Mouse (Mus musculus) limb, embryonic 10.5 days (tissue): ENCODE data around the gene Igsf11. TPM values are rescaled to one million over a fixed set of nuclear protein-coding genes. Genes with fewer than 3 reads are reported as not detected.
A peak's percentile ranks its signal among the peaks of the same experiment; 100 is the strongest.

Experiments
- DNase-seq: peaks from one replicate; pipeline ENCODE4 v3.0.0-alpha.2; 2017; ENCODE audit warnings: low spot score
- H3K27ac ChIP-seq: fragments of 300-500 bp; sonication (generic); 2 replicates; pipeline ENCODE4 v1.5.1; 2016; ENCODE audit warnings: mild to moderate bottlenecking
- H3K27me3 ChIP-seq: fragments of 300-500 bp; sonication (generic); 2 replicates; pipeline ENCODE4 v1.6.1; 2016; ENCODE audit warnings: low read depth, mild to moderate bottlenecking; ENCODE audit not compliant: poor library complexity, severe bottlenecking
- H3K36me3 ChIP-seq: fragments of 300-500 bp; sonication (generic); 2 replicates; pipeline ENCODE4 v1.6.1; 2016; ENCODE audit warnings: mild to moderate bottlenecking, moderate library complexity
- H3K4me1 ChIP-seq: fragments of 300-500 bp; sonication (generic); 2 replicates; pipeline ENCODE4 v1.6.1; 2016
- H3K4me3 ChIP-seq: fragments of 300-500 bp; sonication (generic); 2 replicates; pipeline ENCODE4 v1.5.1; 2016; ENCODE audit warnings: mild to moderate bottlenecking, moderate library complexity
- H3K9me3 ChIP-seq: fragments of 300-500 bp; sonication (generic); replicated peaks from 2 replicates; pipeline ENCODE4 v1.6.1; 2016; ENCODE audit warnings: mild to moderate bottlenecking
- WGBS: fragments of 180-500 bp; shearing (Covaris S2); methylation state at CpG from one replicate; pipeline ENCODE4 v1.1.7; 2016; 5-methylcytosine and 5-hydroxymethylcytosine counted together
- polyA plus RNA-seq: library from polyadenylated mRNA; unstranded; fragments of >200 nt; fragmentation: Nextera tagmentation; extraction: Ambion mirVana; gene quantifications from 2 replicates; pipeline ENCODE4 v1.2.1, GENCODE M21; 2016

The Igsf11 gene
- 0.15 and 0.56 TPM in 2 replicates for polyA plus RNA-seq

DNA sequence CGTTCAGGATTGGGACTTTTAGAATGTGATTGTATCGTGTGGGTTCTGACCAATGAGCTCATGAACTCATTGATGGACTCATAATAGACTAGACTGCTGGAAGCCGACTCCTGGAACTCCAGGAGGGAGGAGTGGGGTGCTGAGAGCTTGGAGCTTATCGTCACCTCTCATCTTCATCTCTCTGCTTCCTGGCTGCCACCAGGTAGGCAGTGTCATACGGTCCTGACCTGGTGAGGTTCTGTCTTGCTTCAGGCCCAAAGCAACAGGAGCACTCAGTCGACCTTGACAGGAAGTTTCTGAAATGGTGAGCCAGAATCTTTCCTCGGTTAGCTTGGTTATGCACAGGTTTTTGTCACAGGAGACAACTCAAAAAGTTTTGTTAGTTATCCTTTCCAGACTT is at the start of gene Igsf11:
TSS of gene Igsf11 (plus strand) at position 301 of the 400 bp plus-strand sequence.
- H3K36me3 ChIP-seq: no peaks in the 10 kb centered on the region
- no peak for DNase-seq
- no peaks in the 10 kb centered on the region for H3K9me3 ChIP-seq
- 84% methylated on average over 7 of the region's 7 CpGs for WGBS
- no peak within 1 kb of the TSS for H3K4me3 ChIP-seq
- H3K4me1 ChIP-seq: no peaks in the 10 kb centered on the region
- no peak within 1 kb of the TSS for H3K27ac ChIP-seq
- H3K27me3 ChIP-seq: no peaks in the 10 kb centered on the region

DNA sequence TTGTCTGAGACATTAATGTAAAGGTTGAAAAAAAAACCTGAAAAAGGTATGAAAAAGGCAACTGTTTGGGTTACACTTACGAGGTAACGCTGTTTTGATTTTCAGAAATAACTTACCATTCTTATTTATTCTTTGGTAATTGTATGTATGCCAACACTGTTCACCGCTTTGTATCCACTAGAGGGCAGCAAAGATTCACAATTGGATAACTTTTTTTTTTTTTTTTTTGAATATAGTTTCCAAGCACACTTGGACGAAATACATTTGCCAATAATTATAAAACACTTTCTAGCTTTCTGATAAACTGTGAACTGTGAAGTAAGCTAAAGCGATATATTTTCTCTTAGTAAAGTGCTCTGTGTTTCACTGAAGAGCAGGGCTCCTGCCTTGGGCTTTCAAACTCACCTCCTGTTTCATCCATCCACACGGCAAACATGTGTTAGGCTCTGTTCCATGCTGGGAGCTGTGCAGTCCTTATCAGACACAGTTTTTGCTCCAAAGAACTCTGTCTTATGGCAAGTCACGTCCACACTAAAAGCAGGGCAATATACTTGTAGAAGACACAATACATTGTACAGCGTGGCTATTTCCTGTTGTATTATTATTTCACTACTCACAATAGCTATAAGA is 34.2 kb upstream of the Igsf11 start:
- H3K27ac ChIP-seq: no peak overlapping the region
- H3K4me3 ChIP-seq: no peak overlapping the region
- H3K4me1 ChIP-seq: no peaks in the 10 kb centered on the region
- no peaks in the 10 kb centered on the region for H3K36me3 ChIP-seq
- no peak for DNase-seq
- no peaks in the 10 kb centered on the region for H3K9me3 ChIP-seq
- no peaks in the 10 kb centered on the region for H3K27me3 ChIP-seq
- 40% methylated on average over 8 of the region's 8 CpGs for WGBS

DNA sequence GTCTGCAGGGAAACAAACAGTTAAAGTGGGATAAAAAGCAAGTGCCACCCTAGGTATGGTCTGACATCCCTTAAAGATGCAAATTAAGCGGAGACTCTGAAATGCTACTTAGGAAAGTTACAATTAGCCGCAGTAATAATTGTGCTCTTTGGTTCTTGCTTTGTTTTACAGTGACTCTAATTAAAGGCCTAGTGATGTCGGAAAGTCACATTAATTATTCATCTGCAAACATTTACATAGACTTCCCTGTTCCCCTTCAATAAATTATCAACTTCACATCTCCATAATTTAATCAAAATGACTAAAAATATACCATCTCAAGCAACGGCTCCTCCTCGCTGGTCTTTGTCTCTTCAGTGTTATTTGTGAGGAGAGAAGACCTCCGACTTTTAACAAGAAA is 31.9 kb upstream of the Igsf11 start:
- H3K27me3 ChIP-seq: no peaks in the 10 kb centered on the region
- WGBS: 74% methylated on average over 6 of the region's 6 CpGs
- H3K4me1 ChIP-seq: no peaks in the 10 kb centered on the region
- H3K27ac ChIP-seq: no peak overlapping the region
- DNase-seq: no peak
- no peaks in the 10 kb centered on the region for H3K36me3 ChIP-seq
- no peak overlapping the region for H3K4me3 ChIP-seq
- no peaks in the 10 kb centered on the region for H3K9me3 ChIP-seq

DNA sequence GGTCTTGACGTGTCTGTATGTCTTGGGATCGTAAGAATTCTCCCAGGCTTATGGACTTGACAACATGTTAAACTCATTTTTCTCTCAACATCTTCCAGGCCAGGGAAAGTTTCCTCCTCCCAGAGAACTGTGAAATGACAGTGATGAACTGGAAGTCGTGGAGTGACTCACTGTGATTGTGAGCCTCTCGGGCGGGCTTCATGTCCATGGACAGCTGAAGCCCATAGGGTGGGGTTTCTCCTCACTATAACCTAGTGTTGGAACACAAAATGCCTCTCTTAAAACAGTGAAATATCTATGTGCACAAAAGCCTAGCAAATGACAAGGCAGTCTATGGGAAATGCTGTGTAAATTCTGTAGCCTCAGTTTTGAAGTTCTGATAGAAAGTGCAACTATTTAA is 28.1 kb upstream of the Igsf11 start:
- Histone ChIP-seq H3K4me3 (no peak overlapping the region), H3K36me3 (no peaks in the 10 kb centered on the region), H3K9me3 (no peaks in the 10 kb centered on the region), H3K27ac (no peak overlapping the region), H3K27me3 (no peaks in the 10 kb centered on the region), H3K4me1 (no peaks in the 10 kb centered on the region)
- 89% methylated on average over 5 of the region's 5 CpGs for WGBS
- no peak for DNase-seq

DNA sequence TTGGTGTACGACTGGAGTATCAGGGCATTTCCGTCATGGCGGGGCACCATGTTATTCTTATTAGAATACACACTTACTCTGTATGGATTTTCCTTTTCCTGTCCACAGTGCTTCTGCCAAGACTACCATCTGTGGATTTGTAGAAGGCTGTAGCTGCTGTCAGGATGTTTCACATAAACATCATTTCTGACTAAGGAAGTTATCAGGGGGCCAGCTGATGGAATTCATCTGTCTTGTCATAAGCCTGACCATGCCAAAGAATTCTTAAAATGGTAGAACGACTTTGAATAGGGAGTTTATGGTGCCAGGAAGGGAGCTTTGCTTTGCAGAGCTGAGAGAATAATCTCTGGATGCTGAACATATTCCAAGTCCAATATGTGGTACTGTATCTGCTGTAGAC is 19.2 kb upstream of the Igsf11 start:
- 95% methylated on average over 4 of the region's 4 CpGs for WGBS
- Histone ChIP-seq H3K4me1 (no peaks in the 10 kb centered on the region), H3K27me3 (no peaks in the 10 kb centered on the region), H3K9me3 (no peaks in the 10 kb centered on the region), H3K36me3 (no peaks in the 10 kb centered on the region), H3K4me3 (no peak overlapping the region), H3K27ac (no peak overlapping the region)
- DNase-seq: no peak

DNA sequence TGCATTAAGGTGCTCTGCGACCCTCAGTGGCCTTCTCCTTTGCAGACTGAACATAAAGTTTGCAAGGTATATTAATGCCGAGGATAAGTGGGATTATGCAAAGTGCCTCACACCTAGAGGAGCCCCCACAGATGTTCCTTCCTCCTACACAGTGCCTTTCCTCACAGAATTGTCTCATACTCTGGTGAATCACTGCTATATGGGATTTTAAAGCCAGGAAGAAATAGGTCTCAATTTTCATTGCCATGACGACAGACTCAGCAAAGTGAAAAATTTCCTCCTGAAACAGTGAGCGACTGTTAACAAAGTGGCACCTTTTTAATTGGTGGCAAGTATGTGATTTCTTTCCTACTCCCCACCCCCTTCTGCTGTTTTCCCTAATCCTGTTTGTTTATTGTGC is 18.0 kb upstream of the Igsf11 start:
- no peak overlapping the region for H3K4me3 ChIP-seq
- H3K27me3 ChIP-seq: no peaks in the 10 kb centered on the region
- no peak for DNase-seq
- 41% methylated on average over 4 of the region's 4 CpGs for WGBS
- no peaks in the 10 kb centered on the region for H3K4me1 ChIP-seq
- no peaks in the 10 kb centered on the region for H3K9me3 ChIP-seq
- H3K27ac ChIP-seq: no peak overlapping the region
- no peaks in the 10 kb centered on the region for H3K36me3 ChIP-seq

DNA sequence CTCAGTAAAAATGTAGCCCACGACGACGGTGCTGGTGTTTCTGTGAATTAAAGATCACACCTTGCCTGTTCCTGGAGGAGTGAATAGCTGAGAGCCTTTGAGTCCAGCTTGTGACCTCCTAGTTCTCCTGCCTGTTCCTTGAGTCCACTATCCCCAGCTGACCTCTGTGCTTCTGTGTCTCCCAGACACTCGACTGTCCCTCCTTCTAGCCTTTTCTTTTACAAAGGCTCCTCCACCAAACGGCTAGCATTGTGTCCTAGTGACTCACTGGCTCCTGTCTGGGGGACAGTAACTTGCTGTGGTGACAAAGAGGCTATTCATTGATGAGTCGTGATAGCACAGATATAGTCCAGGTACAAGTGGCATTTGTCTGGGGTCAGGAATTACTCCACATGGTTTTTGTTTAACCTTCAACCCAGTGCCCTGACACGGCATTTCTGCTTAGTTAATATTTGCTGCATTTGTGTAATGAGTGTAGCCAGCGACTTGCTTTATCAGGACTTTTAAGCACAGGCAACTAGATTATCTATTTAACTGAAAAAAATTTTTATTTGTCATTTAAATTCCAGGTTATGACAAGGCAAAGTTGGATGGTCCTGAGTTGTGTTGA is 6.5 kb downstream of the Igsf11 start:
- no peaks in the 10 kb centered on the region for H3K4me1 ChIP-seq
- DNase-seq: no peak
- no peaks in the 10 kb centered on the region for H3K9me3 ChIP-seq
- no peaks in the 10 kb centered on the region for H3K36me3 ChIP-seq
- 46% methylated on average over 8 of the region's 8 CpGs for WGBS
- H3K27ac ChIP-seq: no peak overlapping the region
- peaks cover 18% of the 10 kb centered on the region for H3K27me3 ChIP-seq
- H3K4me3 ChIP-seq: no peak overlapping the region

DNA sequence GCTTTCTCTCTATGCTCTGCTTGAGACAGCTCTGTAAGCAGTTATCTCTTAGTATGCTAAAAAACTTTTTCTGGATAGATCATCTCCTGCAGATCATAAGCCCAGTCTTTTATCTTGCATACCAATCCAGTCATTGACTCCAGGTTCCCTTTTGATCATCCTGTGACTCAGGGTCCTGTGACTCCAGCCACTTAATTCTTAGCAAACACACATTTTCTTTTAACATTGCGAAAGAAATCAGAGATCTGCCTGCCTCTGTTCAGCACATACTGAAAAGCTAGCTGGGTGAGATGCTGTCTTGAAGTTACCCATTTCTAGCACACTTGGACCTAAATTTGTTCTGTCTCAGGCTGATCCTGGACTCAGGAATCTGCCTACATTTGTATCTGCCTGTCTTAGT is 7.6 kb downstream of the Igsf11 start:
- 82% methylated on average over 1 of the region's 1 CpGs for WGBS
- no peak overlapping the region for H3K27ac ChIP-seq
- H3K27me3 ChIP-seq: peaks cover 29% of the 10 kb centered on the region
- DNase-seq: no peak
- H3K9me3 ChIP-seq: no peaks in the 10 kb centered on the region
- no peak overlapping the region for H3K4me3 ChIP-seq
- H3K4me1 ChIP-seq: no peaks in the 10 kb centered on the region
- no peaks in the 10 kb centered on the region for H3K36me3 ChIP-seq

DNA sequence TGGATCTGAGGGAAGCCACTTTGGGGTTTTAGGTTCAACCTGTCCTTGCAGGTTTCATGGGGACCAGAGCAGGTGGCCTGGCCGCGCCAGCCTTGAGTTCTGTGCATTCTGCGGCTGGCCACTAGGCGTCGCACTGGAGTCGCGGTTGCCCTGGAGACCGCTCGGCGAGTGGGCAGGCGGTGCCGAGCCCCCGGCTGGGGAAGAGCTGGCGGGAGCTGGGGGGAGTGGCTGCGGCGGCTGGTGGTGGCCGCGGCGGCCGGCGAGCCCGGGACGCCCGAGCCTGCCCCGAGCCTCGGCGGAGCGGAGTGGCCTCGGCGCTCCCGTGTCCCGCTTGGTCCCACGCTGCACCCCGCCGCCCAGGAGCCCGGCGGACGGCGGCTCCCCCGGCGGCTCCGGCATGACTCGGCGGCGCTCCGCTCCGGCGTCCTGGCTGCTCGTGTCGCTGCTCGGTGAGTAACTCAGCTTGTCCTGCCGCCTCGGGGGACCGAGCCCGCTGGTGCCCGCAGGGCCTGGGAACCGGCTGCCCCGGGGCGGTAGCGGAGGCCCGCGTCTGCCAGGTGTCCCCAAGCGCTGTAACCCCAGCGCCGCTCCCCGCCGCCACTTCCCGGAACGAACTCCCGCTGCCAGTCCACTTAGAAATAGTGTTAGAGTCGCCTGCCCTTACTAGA is 9.8 kb downstream of the Igsf11 start:
- DNase-seq: peak; percentile 97
- Histone ChIP-seq H3K4me1 (no peaks in the 10 kb centered on the region), H3K36me3 (no peaks in the 10 kb centered on the region), H3K27me3 (peaks cover 41% of the 10 kb centered on the region), H3K9me3 (no peaks in the 10 kb centered on the region), H3K4me3 (peak overlapping the region; percentile 76), H3K27ac (peak overlapping the region; percentile 89)
- WGBS: under 1% methylated on average over 68 of the region's 71 CpGs

DNA sequence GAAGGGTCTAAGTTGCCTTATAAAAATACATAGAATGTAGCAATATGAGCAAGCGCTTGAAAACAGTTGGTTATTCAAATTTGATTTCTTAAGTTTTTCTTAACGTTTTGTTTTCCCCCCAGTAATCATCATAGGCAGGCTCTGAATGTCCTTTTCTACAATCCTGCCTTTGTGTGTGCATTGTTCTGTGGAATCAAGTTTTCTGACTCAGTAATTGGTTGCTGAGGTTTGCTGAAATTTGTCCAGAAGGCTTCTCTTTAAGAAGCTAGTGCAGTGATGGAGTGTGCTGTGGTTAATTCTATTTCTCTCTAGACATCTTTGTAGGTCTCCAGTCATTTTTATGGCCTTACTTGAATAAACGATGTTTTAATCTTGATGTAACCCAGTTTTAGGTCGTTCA is 10.5 kb downstream of the Igsf11 start:
- peaks cover 41% of the 10 kb centered on the region for H3K27me3 ChIP-seq
- H3K27ac ChIP-seq: no peak overlapping the region
- H3K4me1 ChIP-seq: peaks cover 1% of the 10 kb centered on the region
- H3K9me3 ChIP-seq: no peaks in the 10 kb centered on the region
- peak overlapping the region; percentile 76; the same call in 1 of the 2 replicates for H3K4me3 ChIP-seq
- WGBS: 41% methylated on average over 4 of the region's 4 CpGs
- no peaks in the 10 kb centered on the region for H3K36me3 ChIP-seq
- no peak for DNase-seq

DNA sequence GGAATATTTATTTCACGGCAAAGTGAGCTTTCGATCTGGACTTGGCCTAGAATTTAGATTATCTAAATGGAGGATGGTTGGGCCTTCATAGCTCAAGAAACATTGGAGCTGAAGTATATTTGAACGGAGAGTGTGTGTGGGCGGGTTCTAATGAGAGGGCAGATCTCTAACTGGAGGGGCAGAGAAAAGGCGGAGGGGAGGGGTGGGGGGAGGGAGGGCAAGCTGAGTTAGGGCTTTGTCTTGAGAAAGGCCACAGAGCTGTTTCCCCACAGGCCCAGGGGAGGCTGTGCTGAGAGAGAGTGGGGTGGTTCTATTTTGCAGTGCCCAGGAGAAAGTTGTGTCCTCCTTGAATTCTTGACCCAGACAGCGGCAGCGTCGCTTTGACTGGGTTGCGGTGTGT is 11.7 kb downstream of the Igsf11 start:
- no peaks in the 10 kb centered on the region for H3K36me3 ChIP-seq
- peaks cover 34% of the 10 kb centered on the region for H3K27me3 ChIP-seq
- 75% methylated on average over 9 of the region's 9 CpGs for WGBS
- peaks cover 6% of the 10 kb centered on the region for H3K4me1 ChIP-seq
- no peak for DNase-seq
- H3K9me3 ChIP-seq: no peaks in the 10 kb centered on the region
- no peak overlapping the region for H3K27ac ChIP-seq
- H3K4me3 ChIP-seq: no peak overlapping the region

DNA sequence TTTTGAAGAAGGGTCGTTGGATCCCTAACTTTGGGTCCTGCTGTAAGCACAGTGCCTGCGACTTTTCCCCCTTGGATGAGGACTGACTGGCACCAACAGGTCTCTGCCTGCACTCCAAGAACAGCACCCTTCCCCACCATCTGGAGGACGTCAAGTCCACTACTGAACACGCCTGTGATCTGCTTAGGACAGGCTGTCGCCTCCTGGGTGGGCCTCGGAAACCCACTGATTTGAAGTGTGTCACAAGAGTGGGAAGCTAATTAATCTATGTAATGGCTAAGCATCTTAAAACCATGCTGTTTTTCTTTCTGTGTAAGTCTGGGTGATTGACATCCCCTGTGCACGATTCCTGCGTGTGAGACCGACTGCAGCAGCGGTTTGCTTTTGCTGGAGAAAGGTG is 13.4 kb downstream of the Igsf11 start:
- WGBS: 69% methylated on average over 10 of the region's 10 CpGs
- H3K9me3 ChIP-seq: no peaks in the 10 kb centered on the region
- peaks cover 6% of the 10 kb centered on the region for H3K4me1 ChIP-seq
- no peak overlapping the region for H3K4me3 ChIP-seq
- H3K27me3 ChIP-seq: peaks cover 34% of the 10 kb centered on the region
- H3K36me3 ChIP-seq: no peaks in the 10 kb centered on the region
- no peak for DNase-seq
- H3K27ac ChIP-seq: no peak overlapping the region

DNA sequence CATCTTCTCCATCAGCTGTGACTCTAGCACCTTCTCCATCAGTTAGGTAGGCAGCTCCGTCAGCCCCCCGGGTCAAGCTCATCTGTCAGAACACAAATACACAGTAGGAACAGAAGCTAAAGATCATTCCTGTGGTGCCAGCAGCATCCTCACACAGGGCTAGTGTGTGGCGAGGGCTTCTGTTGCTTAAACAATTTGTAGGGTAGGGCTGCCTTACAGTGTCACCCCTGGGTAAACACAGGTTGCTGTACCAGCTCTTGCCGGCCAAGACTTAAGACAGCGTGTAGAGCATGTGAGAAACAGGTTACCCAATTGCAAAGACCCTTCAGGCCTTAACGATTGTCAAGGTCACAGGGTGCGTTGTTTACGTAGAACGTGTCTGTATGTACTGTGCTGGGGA is 15.8 kb downstream of the Igsf11 start:
- H3K4me1 ChIP-seq: peaks cover 6% of the 10 kb centered on the region
- no peaks in the 10 kb centered on the region for H3K9me3 ChIP-seq
- H3K36me3 ChIP-seq: no peaks in the 10 kb centered on the region
- 74% methylated on average over 9 of the region's 9 CpGs for WGBS
- no peak overlapping the region for H3K4me3 ChIP-seq
- DNase-seq: no peak
- H3K27ac ChIP-seq: no peak overlapping the region
- peaks cover 30% of the 10 kb centered on the region for H3K27me3 ChIP-seq
